Mouse (Mus musculus): ENCODE data around the gene Foxi1.

DNA sequence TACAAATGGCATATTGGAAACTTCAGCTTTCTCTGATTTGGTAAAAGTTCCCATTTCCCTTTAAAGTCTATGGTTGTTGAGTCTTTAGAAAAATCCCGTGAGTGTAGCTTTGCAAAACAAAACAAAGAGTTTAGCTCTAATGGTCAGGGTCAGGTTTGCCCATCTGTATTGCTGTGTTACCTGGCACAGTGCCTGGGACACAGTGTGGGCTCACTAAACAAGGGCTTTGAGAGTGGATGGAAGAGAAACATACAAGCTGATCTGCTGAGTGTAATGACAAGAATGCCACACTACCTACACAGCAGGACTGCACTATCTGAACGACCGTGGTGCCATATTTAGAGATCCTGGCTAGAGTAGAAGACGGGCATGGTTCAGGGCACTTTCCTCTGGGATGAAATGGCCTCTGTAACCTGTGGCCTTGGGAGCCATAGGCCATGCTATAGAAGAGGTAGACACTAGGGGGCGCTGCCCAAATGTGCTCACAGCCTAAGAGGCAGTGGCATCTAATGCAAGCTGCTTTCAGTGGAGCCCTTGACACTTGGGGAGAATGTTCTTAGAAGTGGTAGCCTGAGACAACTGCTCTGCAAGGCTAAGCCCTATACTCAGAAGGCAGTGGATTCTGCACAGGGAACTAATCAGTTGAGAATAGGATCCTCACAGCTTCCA lies 28.3 kb upstream of the Foxi1 start:
- TF ChIP-seq GATA1 (IDR thresholded peaks at IDR 0.05; ENCODE audit: low read length) (no peak), TAL1 (IDR thresholded peaks at IDR 0.05; ENCODE audit: low read length) (no peak)
